Mouse (Mus musculus): ENCODE measurements around the gene Slc25a39. TPM values are rescaled to one million over a fixed set of nuclear protein-coding genes. Genes with fewer than 3 reads are reported as not detected.

The Slc25a39 gene
- total RNA-seq, 2 experiments from 2014 or later: 290 to 461 TPM

GRCm38 (mm10) chr11:102356190-102356589 is 51.6 kb downstream of the Slc25a39 start:
- ATAC-seq (replicated peaks; ENCODE audit: low FRiP score, poor library complexity, severe bottlenecking): no peak

- 0 out of 2 replicates have a peak, but pooled peaks have one; percentile 0 for ATAC-seq (replicated peaks; ENCODE audit: low FRiP score, poor library complexity, severe bottlenecking)
These were observed 52.2 kb downstream of the Slc25a39 start for GRCm38 (mm10) chr11:102355501-102355900.

GRCm38 (mm10) chr11:102353021-102353431 is 54.7 kb downstream of the Slc25a39 start:
- ATAC-seq (replicated peaks; ENCODE audit: low FRiP score, poor library complexity, severe bottlenecking): no peak

Other genes with a start within 250 kb of the Slc25a39 start
- 48.3 and 48.8 TPM in 2 replicates for gene Lsm12, start 222.7 kb downstream of the Slc25a39 start, total RNA-seq (2015; ENCODE audit: low replicate concordance)
- 22.7 and 28.8 TPM in 2 replicates for gene Lsm12, start 222.7 kb downstream of the Slc25a39 start, total RNA-seq (2017; ENCODE audit: low replicate concordance)
- 16.3 and 21.7 TPM in 2 replicates for gene G6pc3, start 218.3 kb downstream of the Slc25a39 start, total RNA-seq (2015; ENCODE audit: low replicate concordance)
- gene G6pc3, start 218.3 kb downstream of the Slc25a39 start, total RNA-seq (2017; ENCODE audit: low replicate concordance): 4.7 and 9.8 TPM in 2 replicates
- gene Hdac5, start 177.8 kb downstream of the Slc25a39 start, total RNA-seq (2015; ENCODE audit: low replicate concordance): 3.7 and 10.2 TPM in 2 replicates
- 13.3 and 17.3 TPM in 2 replicates for gene Hdac5, start 177.8 kb downstream of the Slc25a39 start, total RNA-seq (2017; ENCODE audit: low replicate concordance)
- 3.8 and 5.0 TPM in 2 replicates for gene BC030867, start 159.1 kb downstream of the Slc25a39 start, total RNA-seq (2015; ENCODE audit: low replicate concordance)
- 4.1 and 7.2 TPM in 2 replicates for gene BC030867, start 159.1 kb downstream of the Slc25a39 start, total RNA-seq (2017; ENCODE audit: low replicate concordance)
- gene Asb16, start 139.2 kb downstream of the Slc25a39 start, total RNA-seq (2015; ENCODE audit: low replicate concordance): not detected in 2 replicates
- gene Asb16, start 139.2 kb downstream of the Slc25a39 start, total RNA-seq (2017; ENCODE audit: low replicate concordance): not detected in 2 replicates
- gene Tmub2, start 123.0 kb downstream of the Slc25a39 start, total RNA-seq (2015; ENCODE audit: low replicate concordance): 15.9 and 17.1 TPM in 2 replicates
- 17.0 and 28.0 TPM in 2 replicates for gene Tmub2, start 123.0 kb downstream of the Slc25a39 start, total RNA-seq (2017; ENCODE audit: low replicate concordance)
- gene Atxn7l3, start 111.3 kb downstream of the Slc25a39 start, total RNA-seq (2015; ENCODE audit: low replicate concordance): 6.3 and 10.4 TPM in 2 replicates
- gene Atxn7l3, start 111.3 kb downstream of the Slc25a39 start, total RNA-seq (2017; ENCODE audit: low replicate concordance): 5.7 and 9.3 TPM in 2 replicates
- 19.0 and 22.8 TPM in 2 replicates for gene Ubtf, start 88.2 kb downstream of the Slc25a39 start, total RNA-seq (2015; ENCODE audit: low replicate concordance)
- 119 and 258 TPM in 2 replicates for gene Ubtf, start 88.2 kb downstream of the Slc25a39 start, total RNA-seq (2017; ENCODE audit: low replicate concordance)
- 4,977 and 5,433 TPM in 2 replicates for gene Slc4a1, start 41.7 kb downstream of the Slc25a39 start, total RNA-seq (2015; ENCODE audit: low replicate concordance)
- 6,454 and 7,565 TPM in 2 replicates for gene Slc4a1, start 41.7 kb downstream of the Slc25a39 start, total RNA-seq (2017; ENCODE audit: low replicate concordance)
- 3.1 TPM in 1 of 2 replicates, not detected in the other for gene Rundc3a, start 14.5 kb downstream of the Slc25a39 start, total RNA-seq (2015; ENCODE audit: low replicate concordance)
- 2.7 and 7.5 TPM in 2 replicates for gene Rundc3a, start 14.5 kb downstream of the Slc25a39 start, total RNA-seq (2017; ENCODE audit: low replicate concordance)
- gene Grn, start 22.4 kb upstream of the Slc25a39 start, total RNA-seq (2015; ENCODE audit: low replicate concordance): 85.7 and 90.1 TPM in 2 replicates
- 26.3 and 56.1 TPM in 2 replicates for gene Grn, start 22.4 kb upstream of the Slc25a39 start, total RNA-seq (2017; ENCODE audit: low replicate concordance)
- gene Fam171a2, start 39.7 kb upstream of the Slc25a39 start, total RNA-seq (2015; ENCODE audit: low replicate concordance): not detected in 2 replicates
- not detected in 2 replicates for gene Fam171a2, start 39.7 kb upstream of the Slc25a39 start, total RNA-seq (2017; ENCODE audit: low replicate concordance)
- gene Itga2b, start 62.2 kb upstream of the Slc25a39 start, total RNA-seq (2015; ENCODE audit: low replicate concordance): 23.6 and 57.1 TPM in 2 replicates
- 73.1 and 99.5 TPM in 2 replicates for gene Itga2b, start 62.2 kb upstream of the Slc25a39 start, total RNA-seq (2017; ENCODE audit: low replicate concordance)
- 28.6 and 32.3 TPM in 2 replicates for gene Gpatch8, start 148.4 kb upstream of the Slc25a39 start, total RNA-seq (2015; ENCODE audit: low replicate concordance)
- 59.6 and 66.8 TPM in 2 replicates for gene Gpatch8, start 148.4 kb upstream of the Slc25a39 start, total RNA-seq (2017; ENCODE audit: low replicate concordance)
- not detected in 2 replicates for gene Gm11627, start 171.5 kb upstream of the Slc25a39 start, total RNA-seq (2015; ENCODE audit: low replicate concordance)
- gene Gm11627, start 171.5 kb upstream of the Slc25a39 start, total RNA-seq (2017; ENCODE audit: low replicate concordance): not detected in 2 replicates
- gene Fzd2, start 196.4 kb upstream of the Slc25a39 start, total RNA-seq (2015; ENCODE audit: low replicate concordance): not detected in 2 replicates
- not detected in 2 replicates for gene Fzd2, start 196.4 kb upstream of the Slc25a39 start, total RNA-seq (2017; ENCODE audit: low replicate concordance)